Mouse (Mus musculus) liver, adult 2 months (tissue): Measurements from ENCODE around the gene Hck.

Experiments used
- CTCF ChIP-seq: fragments of 200-500 bp; IDR thresholded peaks from 2 replicates; pipeline ENCODE4 v1.5.1; 2011; ENCODE audit warnings: low read depth, low read length, control low read depth
- POLR2A ChIP-seq: fragments of 200-500 bp; IDR thresholded peaks from 2 replicates; pipeline ENCODE4 v1.6.1; 2011; ENCODE audit warnings: low read length, control low read depth; ENCODE audit not compliant: insufficient read depth; ENCODE audit errors: extremely low read depth

GRCm38 (mm10) chr2:153064190-153064970 lies 43.9 kb upstream of the Hck start:
- TF ChIP-seq CTCF (no peak), POLR2A (no peak)
